Mouse (Mus musculus): ENCODE data around the gene Orc6.

Gene Orc6

DNA sequence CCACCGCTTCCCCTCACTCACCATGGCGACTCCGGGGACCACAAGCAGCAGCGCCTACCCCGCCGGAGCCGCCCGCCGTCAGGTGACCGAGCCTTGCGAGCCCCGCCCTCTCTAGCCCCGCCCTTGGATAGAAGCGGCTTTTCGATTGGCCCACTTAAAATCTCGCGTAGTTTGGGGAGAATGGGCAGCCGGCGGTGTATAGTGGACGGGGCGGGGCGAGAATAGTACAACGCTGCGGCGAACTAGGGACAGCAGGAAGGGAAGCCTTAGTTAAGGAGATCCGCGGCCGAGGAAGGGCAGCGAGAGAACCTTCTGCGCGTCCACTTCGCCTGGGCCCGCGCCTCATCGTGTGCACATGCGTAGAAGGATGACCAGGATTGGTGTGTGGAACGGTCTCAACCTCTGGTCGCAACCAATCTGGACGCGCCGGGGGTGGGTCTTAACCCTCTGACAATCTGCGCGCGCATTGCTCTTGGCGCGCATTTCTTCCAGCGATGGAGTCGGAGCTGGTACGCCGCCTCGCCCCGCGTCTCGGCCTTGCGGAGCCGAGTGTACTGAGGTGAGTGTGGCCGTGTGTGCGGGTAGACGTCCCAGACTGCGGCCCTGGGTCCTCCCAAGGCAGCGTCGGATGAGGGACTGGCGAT, at the start of gene Orc6, which contains the start of gene Vps35:
Orc6 (plus strand) TSS at position 199 of the 644 bp plus-strand sequence.
Vps35 (minus strand) TSS at position 369 of the 644 bp plus-strand sequence.
- peak; percentile 97 for DNase-seq (ENCODE audit: low spot score)

DNA sequence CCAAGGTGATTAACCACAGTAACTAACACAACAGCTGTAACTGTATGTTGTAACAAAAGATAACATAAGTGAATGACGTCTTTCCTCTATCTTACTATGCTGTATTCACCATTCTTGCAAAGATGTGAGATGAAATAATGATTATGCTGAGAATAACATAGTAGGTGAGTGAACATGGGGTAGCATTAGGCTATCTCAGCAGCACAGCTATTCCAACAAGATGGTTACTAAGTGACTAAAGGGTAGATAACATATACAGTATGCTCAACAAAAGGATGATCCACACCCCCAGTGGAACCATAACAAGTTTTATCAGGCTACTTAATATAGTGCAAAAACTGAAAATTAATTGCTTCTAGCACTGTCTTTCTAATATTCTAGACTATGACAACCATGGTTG, 12.6 kb upstream of the Orc6 start:
- DNase-seq (ENCODE audit: low spot score), result no peak

DNA sequence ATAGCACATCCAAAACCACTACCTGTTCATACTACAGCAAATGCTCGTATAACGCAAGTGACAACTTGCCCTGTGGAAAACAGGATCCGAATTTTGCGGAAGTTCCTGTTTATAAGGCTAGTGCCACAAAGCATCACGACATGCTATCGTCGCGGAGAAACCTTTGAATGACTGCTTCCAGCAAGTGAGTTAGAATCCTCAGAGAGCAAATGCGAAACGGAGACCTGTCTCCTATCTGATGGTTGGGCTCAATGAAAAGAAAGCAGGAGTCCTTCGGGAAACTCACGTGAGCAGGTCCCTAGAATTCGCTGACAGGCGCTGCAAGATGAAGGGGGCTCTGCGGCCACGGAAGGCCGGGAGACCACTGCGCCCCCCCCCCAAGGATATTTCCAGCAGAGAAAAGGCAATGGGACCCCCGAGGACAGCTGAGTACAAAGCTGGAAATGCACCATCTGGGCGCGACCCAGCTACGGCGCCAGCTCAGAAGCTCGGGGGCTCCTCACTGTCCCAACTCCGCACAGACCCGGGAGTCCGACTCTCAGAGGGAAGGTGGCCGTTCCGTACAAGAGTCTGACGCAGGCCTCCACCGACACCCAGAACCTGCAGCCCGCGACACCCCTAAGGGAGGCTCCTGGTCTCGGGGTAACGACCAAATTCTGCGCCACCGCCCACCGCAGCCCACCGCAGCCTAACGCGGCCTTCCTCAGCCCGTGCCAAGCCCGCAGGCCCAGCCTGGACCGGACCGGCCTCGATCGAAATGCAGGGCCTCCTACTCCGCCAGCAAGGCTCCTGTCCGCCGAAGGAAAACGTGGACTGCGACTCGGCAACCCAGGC, 615 bp upstream of the Orc6 start:
- DNase-seq (ENCODE audit: low spot score), result peak; percentile 25

DNA sequence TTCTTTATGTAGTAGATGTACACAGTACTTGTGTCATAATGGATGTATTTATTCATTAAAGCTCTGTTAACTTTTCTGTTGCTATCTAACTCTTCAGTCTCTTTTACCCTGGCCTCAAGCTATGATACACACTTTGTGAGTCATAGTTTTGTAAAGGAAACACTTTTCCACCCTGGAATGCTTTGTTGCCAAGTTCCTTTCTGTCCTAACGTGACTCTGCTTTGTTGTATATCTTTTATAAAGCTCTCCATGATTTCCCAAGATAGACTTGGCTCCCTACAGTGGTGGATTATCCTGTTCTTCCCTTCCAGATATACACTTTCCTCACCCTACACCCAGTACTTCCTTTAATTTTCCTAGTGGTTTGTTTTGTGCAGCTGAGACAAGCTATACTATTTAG, 2.5 kb downstream of the Orc6 start:
- DNase-seq (ENCODE audit: low spot score), result no peak

DNA sequence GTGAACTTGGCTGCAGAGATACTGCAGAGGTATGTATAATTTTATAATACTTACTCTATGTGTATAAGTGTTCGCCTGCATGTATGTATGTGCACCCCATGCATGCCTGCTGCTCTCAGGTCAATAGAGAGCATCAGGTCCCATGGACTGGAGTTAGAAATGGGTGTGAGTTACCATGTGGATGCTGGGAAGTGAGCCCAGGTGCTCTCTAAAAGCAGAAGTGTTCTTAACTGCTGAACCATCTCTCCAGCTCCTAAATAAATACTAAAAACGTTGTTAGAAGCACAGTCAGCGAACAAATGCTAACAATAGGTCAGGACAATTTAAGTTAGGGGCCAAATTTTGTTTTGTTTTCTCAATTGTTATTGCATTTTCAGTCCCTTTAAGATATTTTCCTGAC, 3.5 kb downstream of the Orc6 start:
- no peak for DNase-seq (ENCODE audit: low spot score)

DNA sequence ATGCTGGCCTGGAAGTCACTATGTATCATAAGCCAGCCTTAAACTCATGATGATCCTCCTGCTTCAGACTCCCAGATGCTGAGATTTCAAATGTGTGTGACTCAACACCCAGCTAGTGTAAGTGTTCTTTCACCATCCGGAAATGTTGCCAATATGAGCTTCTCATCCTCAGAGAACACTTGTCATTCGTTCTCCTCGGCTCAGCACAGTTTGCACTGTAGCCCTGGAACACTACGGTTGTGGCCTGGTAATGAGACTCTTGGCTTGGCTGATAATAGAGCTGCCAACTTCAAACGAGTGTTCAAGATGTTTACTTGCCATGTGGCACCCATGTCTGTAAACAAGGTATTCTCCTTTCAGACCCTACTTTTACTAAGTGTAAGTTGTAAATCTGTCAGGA, 4.1 kb downstream of the Orc6 start:
- DNase-seq (ENCODE audit: low spot score), result no peak

DNA sequence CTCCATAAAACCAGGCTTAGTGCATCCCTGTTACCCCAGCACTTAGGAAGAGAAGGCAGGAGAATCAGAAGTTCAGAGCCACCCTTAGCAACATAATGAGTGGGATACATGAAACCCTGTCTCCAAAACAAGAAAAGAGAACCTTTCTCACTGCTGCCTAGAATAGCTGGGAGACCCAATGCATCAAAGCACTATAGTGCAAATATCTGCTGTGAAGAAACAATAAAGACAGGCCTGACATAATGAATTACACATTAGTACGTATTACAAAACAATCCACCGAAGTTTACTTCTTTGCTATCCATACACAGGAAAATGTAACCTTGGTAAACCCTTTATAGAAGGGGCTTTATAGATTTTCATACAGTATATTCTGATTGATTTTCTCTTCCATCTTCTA, 9.1 kb downstream of the Orc6 start:
- no peak for DNase-seq (ENCODE audit: low spot score)

DNA sequence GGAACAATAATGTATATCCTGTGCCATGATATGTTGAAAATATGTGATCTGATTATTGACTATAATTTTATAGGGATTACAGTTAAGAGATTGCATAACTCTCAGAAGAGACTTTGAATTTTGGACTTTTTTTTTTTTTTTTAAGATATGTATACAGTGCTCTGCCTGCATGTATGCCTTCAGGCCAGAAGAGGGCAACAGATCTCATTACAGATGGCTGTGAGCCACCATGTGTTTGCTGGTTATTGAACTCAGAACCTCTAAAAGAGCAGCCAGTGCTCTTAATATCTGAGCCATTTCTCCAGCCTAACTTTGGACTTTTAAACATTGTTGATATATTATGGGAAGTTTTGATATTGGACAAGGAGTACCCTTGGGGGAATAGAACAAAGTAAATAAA, 12.3 kb downstream of the Orc6 start:
- peak; percentile 72 for DNase-seq (ENCODE audit: low spot score)

DNA sequence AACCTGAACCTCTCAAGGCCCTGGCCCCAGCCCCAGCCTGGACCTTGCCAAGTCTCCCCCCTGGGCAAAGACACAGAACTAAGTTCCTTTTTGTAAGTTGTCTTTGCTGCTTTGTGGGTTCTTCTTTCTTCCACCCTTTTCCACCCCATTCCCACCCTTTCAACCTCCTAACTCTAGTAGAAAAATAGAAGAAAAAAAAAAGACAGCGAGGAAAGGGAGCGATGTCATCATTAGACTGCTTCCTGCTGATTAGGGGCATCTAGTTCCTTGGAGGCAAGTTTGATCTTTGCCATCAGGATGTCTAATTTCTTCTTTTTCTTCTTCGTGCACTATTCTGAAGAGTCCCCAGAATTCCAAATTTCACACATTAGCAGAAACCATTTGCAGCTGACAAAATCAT, 13.6 kb downstream of the Orc6 start:
- DNase-seq (ENCODE audit: low spot score), result no peak

DNA sequence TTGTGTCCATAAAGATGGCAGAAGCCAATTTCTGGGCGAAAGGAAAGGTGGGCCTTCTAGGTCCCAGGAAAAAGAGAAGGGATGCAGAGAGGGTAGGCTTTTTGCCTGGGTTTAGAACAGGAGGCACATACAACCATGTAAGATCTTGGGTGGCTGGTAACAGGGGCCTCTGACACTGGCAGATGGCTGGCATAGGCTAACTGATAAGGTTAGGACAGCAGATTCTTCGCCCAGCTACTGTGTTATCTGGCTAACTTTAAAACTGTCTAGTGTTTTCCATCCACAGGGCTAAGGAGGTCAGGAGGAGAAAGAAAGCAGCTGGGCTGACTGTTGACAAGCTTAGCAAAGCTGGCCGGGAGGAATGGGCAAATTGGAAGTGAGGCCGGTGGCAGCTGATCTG, 19.1 kb downstream of the Orc6 start:
- no peak for DNase-seq (ENCODE audit: low spot score)

DNA sequence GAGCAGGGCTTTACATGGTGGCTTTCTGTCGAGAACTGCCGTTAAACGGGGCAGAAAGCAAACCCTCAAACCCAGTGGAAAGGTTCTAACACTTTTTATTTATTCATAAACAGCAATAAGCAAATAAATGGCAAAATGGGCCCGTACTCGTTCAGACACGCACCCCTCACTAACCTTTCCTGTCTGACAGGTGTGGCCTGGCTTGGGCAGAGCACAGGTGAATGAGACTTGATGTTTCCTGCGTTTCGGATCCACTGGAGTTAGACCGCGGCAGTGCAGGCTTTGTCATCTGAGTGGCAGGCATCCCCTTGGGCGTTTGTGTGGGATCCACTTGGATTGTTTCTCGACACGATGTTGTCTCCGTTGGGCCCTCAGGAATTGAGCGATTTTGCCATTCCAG, 22.5 kb downstream of the Orc6 start:
- no peak for DNase-seq (ENCODE audit: low spot score)

DNA sequence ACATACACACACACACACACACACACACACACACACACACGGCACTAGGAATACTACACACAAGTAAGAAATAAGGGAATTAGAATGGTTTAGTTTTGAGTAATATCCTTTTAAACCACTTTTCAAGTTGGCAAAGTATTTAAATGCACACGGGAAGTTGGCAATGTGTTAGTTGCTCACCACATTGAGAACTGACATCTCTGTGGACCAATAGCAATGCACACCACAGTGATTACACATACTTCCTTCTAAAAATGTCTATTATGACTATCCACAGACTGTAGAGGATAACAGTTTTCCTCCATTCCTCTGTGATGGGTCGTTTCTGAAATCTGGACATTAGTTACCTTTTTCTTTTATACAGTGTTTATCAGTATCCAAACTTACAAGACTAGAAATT, 23.7 kb downstream of the Orc6 start:
- no peak for DNase-seq (ENCODE audit: low spot score)

DNA sequence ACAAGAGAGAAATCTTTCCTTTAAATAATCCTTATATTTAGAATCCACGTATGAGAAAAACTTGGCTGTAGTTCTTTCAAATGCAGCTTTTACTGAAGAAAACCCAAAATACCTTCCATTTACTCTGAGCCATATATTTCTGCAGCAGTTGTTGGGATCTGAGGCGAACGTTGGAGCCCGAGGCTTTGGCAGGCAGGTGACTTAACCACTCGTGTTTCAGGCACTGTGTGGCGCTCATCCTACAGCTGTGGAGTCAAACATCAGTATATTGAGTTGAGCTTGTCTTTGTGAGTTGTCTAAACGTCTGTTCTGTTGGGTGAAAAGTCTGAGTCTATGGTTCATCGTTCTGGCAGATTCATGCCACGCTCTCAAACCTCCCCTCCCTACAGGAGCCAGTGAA, 27.6 kb downstream of the Orc6 start:
- no peak for DNase-seq (ENCODE audit: low spot score)

DNA sequence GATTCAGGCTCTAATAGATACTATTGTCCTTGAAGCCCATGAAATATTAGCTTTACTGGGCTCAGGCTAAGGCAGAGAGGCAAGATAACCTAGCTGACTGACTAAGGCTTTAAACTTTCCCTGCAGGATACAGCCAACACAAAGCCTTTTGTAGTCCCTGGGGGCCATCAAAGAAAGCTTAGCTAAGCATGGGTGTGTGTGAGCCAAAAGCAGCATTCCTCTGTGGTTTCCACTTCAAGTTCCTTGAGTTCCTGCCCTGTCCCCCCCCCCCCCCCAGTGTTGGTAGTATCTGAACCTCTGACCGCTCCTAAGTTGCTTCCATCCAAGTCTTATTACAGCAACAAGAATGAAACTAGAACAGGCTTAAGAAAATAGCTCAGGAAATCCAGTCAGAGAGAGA, 30.1 kb downstream of the Orc6 start:
- no peak for DNase-seq (ENCODE audit: low spot score)

DNA sequence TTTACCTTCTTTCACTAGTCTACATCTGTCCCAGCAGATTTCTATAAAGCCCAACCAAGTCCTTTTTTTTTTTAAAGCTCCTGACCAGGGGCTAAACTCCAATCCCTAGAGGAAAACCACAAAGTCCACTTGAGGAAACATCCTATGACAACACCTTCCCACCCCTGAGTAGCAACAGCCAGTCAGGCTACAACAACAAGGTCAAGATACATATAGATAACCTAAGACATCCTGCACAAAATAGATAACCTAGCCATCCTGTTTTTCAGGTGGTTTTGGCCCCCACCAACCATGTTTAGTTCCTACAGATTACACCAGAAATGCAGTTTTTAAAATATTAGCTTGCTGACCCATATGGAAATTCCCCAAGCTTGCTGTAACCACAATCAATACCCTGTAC, 35.7 kb downstream of the Orc6 start:
- no peak for DNase-seq (ENCODE audit: low spot score)

DNA sequence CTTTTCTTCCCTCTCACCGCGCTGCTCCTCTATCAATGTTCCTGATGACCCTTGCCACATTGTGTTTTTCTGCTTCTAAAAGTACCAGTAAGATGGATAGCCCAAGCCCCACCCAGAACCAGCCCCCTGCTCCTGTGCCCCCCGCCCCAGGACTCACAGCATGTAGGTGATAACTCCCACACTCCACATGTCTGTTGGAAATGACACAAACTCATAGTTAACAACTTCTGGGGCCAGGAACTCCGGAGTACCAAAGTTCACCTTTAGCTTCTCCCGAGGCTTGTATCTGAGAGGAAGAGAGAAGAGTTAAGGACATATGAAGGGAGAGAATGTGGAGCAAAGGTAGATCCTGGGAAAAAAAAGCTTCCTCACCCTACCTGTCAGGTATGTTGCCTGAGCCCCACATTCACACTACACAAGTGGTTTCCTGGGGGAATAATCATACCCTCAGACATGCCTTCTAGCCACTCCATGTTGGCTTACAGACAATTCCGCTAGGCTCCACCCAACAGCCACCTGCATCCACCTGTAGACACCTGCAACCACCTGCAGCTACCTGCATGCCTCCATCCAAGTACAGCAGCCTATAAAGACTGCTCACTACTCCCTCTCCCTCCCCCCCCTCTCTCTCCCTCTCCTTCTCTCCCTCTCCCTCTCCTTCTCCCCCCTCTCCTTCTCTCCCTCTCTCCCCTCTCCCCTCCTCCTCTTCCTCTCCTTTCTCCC, 36.9 kb downstream of the Orc6 start:
- no peak for DNase-seq (ENCODE audit: low spot score)

DNA sequence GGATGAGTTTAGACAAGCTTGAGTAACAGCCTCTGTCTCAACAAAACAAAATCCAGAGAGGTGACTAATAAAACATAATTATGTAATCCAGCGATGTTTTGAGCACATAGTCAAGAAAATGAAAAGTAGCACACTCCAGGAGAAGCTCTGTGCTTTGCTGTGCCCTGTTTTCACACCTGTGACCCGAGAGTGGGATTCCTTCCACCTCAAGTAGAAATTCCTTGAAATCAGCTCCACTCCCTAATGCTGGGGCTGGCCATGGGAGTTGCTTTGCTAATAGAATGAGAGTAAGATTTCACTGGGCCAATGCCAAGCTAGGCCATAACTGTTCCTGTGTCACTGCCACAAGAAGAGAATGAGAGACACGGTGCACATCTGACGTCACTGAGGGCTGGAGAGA, 38.2 kb downstream of the Orc6 start:
- DNase-seq (ENCODE audit: low spot score), result no peak

DNA sequence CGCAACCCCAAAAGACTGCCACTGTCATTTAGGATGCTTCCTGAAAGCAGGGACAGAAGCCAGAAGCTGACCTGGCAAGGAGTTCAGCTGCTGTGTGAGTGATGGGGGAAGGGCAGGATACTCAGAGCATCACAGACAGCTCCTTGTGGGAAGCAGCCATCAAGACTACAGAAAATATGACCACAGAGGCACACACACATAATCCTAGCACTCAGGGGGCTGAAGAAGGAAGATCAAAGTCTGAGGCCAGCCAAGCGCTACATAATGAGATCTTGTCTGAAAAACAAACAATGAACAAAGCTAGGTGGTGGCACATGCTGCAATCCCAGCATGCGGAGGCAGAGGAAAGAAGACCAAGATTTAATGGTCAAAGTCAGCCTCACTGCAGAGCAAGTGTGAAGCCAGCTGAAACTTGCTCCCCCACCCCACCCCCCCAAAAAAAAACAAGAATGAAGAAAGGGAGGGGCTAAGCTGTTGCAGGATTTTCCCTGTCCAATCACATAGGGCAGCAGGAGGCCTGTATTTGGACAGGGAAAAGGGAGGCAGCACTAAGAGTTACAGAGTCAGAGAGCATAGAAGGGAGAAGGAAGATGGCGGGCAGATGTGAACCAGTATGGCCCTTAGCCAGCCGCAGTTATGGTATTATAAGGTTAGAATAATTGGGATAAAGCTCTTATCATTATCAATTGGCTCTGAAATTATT, 40.6 kb downstream of the Orc6 start:
- peak; percentile 51 for DNase-seq (ENCODE audit: low spot score)

DNA sequence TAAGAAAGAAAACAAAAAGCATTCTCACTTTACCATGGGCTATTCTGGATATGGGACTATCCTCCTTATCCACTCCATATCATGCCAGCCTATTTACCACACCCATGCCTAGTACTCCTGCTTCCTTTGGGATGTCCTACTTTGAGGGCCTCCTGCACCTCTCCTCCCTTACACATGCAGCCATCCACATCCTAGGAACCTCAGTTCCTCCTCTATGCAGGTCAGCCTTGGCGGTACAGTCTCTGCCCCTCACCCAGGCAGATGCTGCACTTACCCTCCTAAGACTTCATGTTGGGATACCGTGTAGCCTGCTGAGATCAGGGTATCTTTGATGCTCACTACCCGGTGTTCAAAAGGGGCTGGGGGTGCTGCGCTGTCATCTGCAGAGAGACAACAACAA, 53.9 kb downstream of the Orc6 start:
- DNase-seq (ENCODE audit: low spot score), result no peak
